Mouse (Mus musculus) small intestine, adult 2 months (tissue): Measurements from ENCODE around the gene Synrg. TPM values are rescaled to one million over a fixed set of nuclear protein-coding genes. Genes with fewer than 3 reads are reported as not detected.
A peak's percentile ranks its signal among the peaks of the same experiment; 100 is the strongest.

Experiments used
- H3K27ac ChIP-seq: fragments of 200-500 bp; 2 replicates; pipeline ENCODE4 v1.5.1; 2012; ENCODE audit warnings: low read depth, low read length, control low read depth, inconsistent platforms; ENCODE audit not compliant: insufficient read depth
- H3K27me3 ChIP-seq: fragments of 200-500 bp; 2 replicates; pipeline ENCODE4 v1.6.1; 2012; ENCODE audit warnings: mild to moderate bottlenecking, moderate library complexity, low read length, inconsistent platforms; ENCODE audit not compliant: control insufficient read depth, insufficient read depth
- H3K36me3 ChIP-seq: fragments of 200-500 bp; 2 replicates; pipeline ENCODE4 v1.6.1; 2012; ENCODE audit warnings: mild to moderate bottlenecking, low read length, control low read depth, inconsistent platforms; ENCODE audit not compliant: control insufficient read depth, insufficient read depth
- H3K4me1 ChIP-seq: fragments of 200-500 bp; 2 replicates; pipeline ENCODE4 v1.6.1; 2012; ENCODE audit warnings: low read length, inconsistent platforms, mixed read lengths; ENCODE audit not compliant: control insufficient read depth, insufficient read depth, insufficient read length
- H3K4me3 ChIP-seq: fragments of 200-500 bp; 2 replicates; pipeline ENCODE4 v1.5.1; 2012; ENCODE audit warnings: low read depth, mild to moderate bottlenecking, control low read depth, inconsistent platforms, low read length, moderate library complexity
- CTCF ChIP-seq: fragments of 200-500 bp; IDR thresholded peaks from 2 replicates; pipeline ENCODE4 v1.5.1; 2012; ENCODE audit warnings: low read depth, mild to moderate bottlenecking, control low read depth, inconsistent platforms, low read length, moderate library complexity, mixed read lengths; ENCODE audit not compliant: insufficient replicate concordance, insufficient read length; ENCODE audit errors: extremely low read depth
- POLR2A ChIP-seq: fragments of 200-500 bp; IDR thresholded peaks from 2 replicates; pipeline ENCODE4 v1.6.1; 2012; ENCODE audit warnings: low read depth, mild to moderate bottlenecking, control low read depth, inconsistent platforms, low read length, moderate library complexity
- WGBS: fragments of 180-500 bp; shearing (Covaris S2); methylation state at CpG from one replicate; pipeline ENCODE4 v1.1.7; 2018; 5-methylcytosine and 5-hydroxymethylcytosine counted together
- polyA plus RNA-seq: library from polyadenylated mRNA; depleted of rRNA; stranded (reverse); fragments of >200 nt; gene quantifications from 2 replicates; pipeline ENCODE4 v1.2.3, GENCODE M21; 2012; rRNA removed

Gene Synrg
- polyA plus RNA-seq: 6.7 and 10.3 TPM in 2 replicates

DNA sequence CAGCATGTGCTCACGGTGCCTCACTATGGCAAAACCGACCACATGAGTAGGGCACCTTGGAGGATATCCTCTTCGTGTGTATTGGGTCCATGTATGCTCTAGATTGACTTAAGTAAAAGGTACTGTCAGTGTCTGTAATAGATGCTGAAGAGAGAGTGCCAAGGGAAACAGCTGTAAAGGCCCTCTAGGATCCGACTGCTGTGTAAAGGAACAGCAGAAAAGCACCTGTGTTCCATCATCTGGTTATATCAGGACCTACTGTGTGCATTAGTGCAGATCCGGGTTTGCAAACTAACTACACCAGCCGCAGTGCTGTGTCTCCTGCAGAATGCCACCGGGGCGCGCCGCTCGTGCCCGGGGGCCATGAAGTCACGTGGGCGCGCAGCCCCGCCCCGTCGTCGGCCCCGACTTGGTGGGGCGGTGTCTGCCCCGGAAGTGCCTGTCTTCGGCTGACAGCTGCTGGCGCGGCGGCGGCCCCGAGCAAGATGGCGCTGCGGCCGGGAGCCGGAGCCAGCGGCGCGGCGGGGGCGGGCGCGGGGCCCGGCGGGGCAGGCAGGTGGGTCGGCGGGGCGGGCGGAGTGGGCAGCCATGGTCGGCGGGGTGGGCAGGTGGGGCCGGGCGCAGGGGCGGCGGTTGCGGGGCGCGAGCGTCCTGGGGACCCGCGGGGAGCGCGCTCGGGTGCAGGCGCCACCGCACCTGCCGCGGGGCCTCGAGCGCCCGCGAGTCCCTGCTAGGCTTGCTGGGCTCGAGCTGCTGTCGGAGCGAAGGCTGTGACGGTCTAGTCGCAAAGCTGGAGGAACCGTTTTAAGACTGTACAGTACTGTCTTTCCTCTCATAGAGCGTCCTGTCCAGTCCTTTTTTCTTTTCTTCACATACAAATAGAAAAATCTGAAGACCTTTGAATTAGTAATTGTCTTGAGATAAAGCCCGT, at the start of gene Synrg:
Synrg (plus strand) TSS at position 438 of the 931 bp plus-strand sequence.
- peaks cover 3% of the 10 kb centered on the region; the same call in 1 of the 2 replicates for H3K4me1 ChIP-seq
- 2% methylated on average over 50 of the region's 76 CpGs for WGBS
- peak within 1 kb of the TSS; percentile 90 for H3K4me3 ChIP-seq
- no peaks in the 10 kb centered on the region for H3K27me3 ChIP-seq
- H3K36me3 ChIP-seq: peaks cover 18% of the 10 kb centered on the region
- H3K27ac ChIP-seq: peak within 1 kb of the TSS; percentile 28; the same call in 1 of the 2 replicates
- TF ChIP-seq POLR2A (peak; percentile 75), CTCF (no peak)

DNA sequence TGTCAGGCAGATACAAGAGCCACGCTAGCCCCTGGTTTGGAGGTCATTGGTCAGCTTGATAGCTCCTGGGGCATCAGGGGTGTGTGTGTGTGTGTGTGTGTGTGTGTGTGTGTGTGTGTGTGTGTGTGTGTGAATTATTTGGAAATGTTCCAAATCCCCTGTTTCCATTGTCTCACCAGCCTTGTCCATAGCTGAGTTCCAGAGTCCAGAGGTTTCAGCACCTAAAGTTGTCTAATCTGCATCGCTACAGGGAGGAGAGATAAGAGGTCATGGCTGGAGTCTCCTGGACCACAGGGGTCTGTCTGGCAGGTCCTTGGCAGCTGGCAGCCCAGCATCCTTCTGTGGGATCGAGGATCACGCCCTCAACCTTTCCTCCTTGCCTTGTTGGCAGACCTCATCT, 49.7 kb upstream of the Synrg start:
- no peaks in the 10 kb centered on the region for H3K27me3 ChIP-seq
- H3K36me3 ChIP-seq: no peaks in the 10 kb centered on the region
- no peak overlapping the region for H3K4me3 ChIP-seq
- H3K27ac ChIP-seq: peak overlapping the region; percentile 24; the same call in 1 of the 2 replicates
- 41% methylated on average over 4 of the region's 4 CpGs for WGBS
- peaks cover 15% of the 10 kb centered on the region for H3K4me1 ChIP-seq
- TF ChIP-seq CTCF: no peak
- TF ChIP-seq POLR2A: no peak

DNA sequence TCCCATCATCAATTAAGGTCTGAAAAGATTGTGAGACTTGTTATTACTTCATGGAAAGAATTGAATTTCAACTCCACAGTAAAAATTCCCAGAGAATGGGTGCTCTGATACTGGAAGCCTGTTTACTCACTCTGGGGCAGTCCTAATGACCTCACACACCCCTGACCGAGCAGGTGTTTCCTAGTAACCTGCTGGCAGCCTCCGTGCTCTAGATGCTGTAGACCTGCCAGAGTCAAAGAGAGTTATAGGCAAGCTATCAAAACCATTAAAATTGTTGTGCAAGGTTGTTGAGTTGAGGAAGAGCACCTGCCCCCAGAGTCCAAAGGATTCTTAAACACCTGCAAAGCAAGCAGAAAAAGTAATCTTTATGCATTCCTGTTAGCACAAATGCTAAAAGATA, 41.6 kb upstream of the Synrg start:
- Histone ChIP-seq H3K36me3 (no peaks in the 10 kb centered on the region), H3K27ac (no peak overlapping the region), H3K4me3 (no peak overlapping the region), H3K27me3 (no peaks in the 10 kb centered on the region), H3K4me1 (no peaks in the 10 kb centered on the region)
- no peak for TF ChIP-seq CTCF
- no peak for TF ChIP-seq POLR2A
- 19% methylated on average over 2 of the region's 2 CpGs for WGBS

DNA sequence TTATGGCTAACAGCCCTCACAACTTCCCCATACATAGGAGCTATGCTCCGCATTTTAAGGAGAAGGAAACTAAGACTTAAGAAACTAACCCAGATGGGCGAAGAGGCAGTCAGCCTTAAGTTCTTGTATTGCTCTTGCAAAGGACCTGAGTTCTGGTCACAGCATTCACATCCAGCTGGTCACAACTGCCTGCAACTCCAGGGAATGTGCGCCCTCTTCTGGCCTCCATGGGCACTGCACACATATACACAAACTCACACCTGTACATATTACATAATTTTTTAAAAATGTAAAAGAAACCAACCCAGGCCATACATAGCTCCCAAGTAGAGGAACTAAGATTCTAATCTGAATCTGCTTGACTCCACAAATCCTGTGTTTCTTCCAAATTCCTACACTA, 37.1 kb upstream of the Synrg start:
- Histone ChIP-seq H3K4me3 (no peak overlapping the region), H3K36me3 (no peaks in the 10 kb centered on the region), H3K4me1 (no peaks in the 10 kb centered on the region), H3K27ac (no peak overlapping the region), H3K27me3 (no peaks in the 10 kb centered on the region)
- TF ChIP-seq POLR2A (no peak), CTCF (peak; percentile 76; the same call in 1 of the 2 replicates)
- 69% methylated on average over 3 of the region's 3 CpGs for WGBS

DNA sequence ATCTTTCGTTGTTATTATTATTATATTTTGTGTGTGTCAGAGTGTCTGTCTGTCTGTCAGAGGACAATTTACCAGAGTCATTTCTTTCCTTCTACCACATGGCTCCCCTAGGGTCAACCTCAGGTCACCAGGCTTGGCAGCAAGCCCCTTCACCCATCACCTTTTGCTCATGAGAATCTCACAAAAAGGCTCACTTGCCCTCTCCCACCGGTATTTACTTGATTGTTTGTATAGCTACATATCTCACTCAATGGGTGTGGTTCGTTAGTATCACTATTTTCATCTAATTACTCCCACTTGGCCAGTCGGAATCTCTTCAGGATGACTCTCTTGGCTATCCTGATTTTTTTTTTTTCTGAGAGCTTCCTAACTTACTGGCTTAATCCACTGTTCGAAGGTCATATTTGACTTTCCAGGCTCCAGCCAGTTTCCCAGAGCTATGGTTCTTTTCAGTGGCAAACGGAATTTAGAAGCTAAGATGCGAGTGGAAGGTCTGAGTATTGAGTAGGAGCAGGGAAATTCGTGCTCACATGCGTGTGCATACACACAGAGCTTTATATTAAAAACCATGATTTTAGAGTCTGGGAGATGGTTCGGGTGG, 31.6 kb upstream of the Synrg start:
- Histone ChIP-seq H3K27me3 (no peaks in the 10 kb centered on the region), H3K27ac (no peak overlapping the region), H3K4me1 (peaks cover 2% of the 10 kb centered on the region; the same call in 1 of the 2 replicates), H3K4me3 (no peak overlapping the region), H3K36me3 (no peaks in the 10 kb centered on the region)
- TF ChIP-seq POLR2A (no peak), CTCF (no peak)
- WGBS: 31% methylated on average over 10 of the region's 10 CpGs

DNA sequence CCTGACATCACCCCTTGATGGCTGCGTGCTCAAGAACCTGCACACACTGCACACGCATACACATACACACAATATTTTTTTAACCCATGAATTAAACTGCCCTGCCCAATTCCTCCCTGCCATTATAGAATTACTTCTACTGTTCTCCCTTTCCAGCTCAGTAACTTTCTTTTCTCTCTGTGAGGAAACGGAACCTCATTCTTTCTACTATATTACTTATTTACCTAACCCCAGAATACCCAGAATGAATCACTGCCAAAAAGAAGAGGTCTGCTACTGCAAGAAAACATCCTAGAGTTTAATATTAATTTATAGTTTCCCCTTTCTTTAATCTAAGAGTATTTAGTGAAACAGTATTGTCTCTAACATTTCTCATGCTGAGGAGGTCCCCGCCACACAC, 30.9 kb upstream of the Synrg start:
- WGBS: 60% methylated on average over 4 of the region's 4 CpGs
- Histone ChIP-seq H3K27ac (no peak overlapping the region), H3K4me3 (no peak overlapping the region), H3K36me3 (no peaks in the 10 kb centered on the region), H3K4me1 (peaks cover 2% of the 10 kb centered on the region; the same call in 1 of the 2 replicates), H3K27me3 (no peaks in the 10 kb centered on the region)
- TF ChIP-seq POLR2A: no peak
- TF ChIP-seq CTCF: no peak

DNA sequence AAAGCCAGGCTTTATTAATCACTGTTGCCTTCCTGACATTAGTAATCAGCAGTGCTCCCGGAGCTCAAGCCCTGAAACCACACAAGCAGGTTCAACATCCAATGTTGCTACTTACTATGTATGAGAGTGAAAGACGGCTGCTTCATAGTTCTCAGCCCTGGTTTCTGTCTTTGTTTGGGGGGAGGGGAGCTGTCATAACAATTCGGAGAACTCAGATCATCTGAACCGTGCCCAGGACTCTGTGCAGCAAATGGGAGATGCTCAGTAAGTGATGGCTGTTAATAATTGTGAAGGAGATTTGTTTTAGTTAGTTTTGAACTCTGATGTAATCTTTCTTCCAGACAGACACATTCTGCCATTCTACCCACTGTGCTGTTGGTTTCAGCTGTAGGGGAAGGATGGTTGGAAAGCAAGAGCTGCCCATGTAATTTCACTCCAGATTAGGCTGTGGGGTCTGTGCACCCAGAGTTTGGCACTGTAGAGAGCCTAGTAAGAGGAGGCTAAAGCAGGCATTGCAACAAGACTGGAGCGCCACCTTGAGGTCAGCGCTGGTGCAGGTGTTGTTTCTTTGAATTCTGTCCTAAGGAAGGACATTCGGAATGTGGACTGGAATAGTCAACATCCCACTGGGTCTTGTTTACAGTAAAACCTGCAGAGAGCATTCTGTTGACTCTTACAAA, 28.1 kb upstream of the Synrg start:
- TF ChIP-seq POLR2A: no peak
- peak; percentile 90; the same call in 1 of the 2 replicates for TF ChIP-seq CTCF

More for the DNA sequence above, 28.1 kb upstream of the Synrg start:
- no peak overlapping the region for H3K27ac ChIP-seq
- 16% methylated on average over 7 of the region's 7 CpGs for WGBS
- no peaks in the 10 kb centered on the region for H3K36me3 ChIP-seq
- no peaks in the 10 kb centered on the region for H3K27me3 ChIP-seq
- peaks cover 2% of the 10 kb centered on the region; the same call in 1 of the 2 replicates for H3K4me1 ChIP-seq
- no peak overlapping the region for H3K4me3 ChIP-seq
